8 mouse cellular contexts compared by ENCODE assay signal in the genomic region with DNA sequence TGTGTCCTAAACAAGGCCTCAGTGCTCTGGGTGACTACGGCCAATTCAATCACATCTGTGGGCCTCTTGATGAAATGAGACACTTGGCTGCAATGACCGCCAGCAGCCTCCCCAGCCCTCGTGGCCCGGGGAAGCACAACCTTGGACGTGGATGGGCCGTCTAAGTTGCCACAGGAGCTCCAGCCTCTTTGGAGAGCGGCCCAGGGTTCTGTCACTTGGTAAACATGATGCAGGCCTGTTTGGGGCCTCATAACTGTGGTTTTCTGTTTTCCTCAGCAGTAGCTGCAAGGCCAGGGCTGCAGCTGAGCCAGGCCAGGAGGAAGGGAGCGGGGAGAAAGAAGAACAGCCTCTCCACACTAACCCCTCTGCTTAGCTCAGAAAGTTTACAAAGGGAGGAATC.
DNase-seq lines count a peak whose midpoint lies in the region; ATAC-seq and TF ChIP-seq lines count a peak whose summit lies in the region.

No protein-coding gene starts in this region.

- H3K27me3 ChIP-seq in heart, embryonic 10.5 days (ENCODE audit: insufficient read depth, poor library complexity, severe bottlenecking), result no peaks in the 10 kb centered on the region
- H3K27me3 ChIP-seq in stomach, embryonic 16.5 days (ENCODE audit: control insufficient read depth, insufficient read depth, low read length), result no peaks in the 10 kb centered on the region
- H3K27me3 ChIP-seq in midbrain, embryonic 16.5 days (ENCODE audit: control insufficient read depth, insufficient read depth, low read depth, low read length), result no peaks in the 10 kb centered on the region

- WGBS in heart, embryonic 10.5 days, result 84% methylated on average over 8 of the region's 8 CpGs
- WGBS in stomach, embryonic 16.5 days, result 51% methylated on average over 8 of the region's 8 CpGs
- 78% methylated on average over 8 of the region's 8 CpGs for WGBS in midbrain, embryonic 16.5 days

- H3K4me3 ChIP-seq in layer of hippocampus, adult 2 months, result no peak overlapping the region
- H3K4me3 ChIP-seq in heart, embryonic 10.5 days, result no peak overlapping the region
- no peak overlapping the region for H3K4me3 ChIP-seq in stomach, embryonic 16.5 days (replicated peaks; ENCODE audit: low read length)
- H3K4me3 ChIP-seq in midbrain, embryonic 16.5 days (ENCODE audit: low read depth, low read length), result no peak overlapping the region

- peak overlapping the region; percentile 61; the same call in 1 of the 2 replicates for H3K27ac ChIP-seq in layer of hippocampus, adult 2 months
- H3K27ac ChIP-seq in heart, embryonic 10.5 days, result peak overlapping the region; percentile 56
- peak overlapping the region; percentile 74 for H3K27ac ChIP-seq in stomach, embryonic 16.5 days (ENCODE audit: low read length)
- no peak overlapping the region for H3K27ac ChIP-seq in midbrain, embryonic 16.5 days (ENCODE audit: low read length)

- no peak overlapping the region for H3K4me2 ChIP-seq in stomach, embryonic 16.5 days (ENCODE audit: low read depth, low read length)
- H3K4me2 ChIP-seq in midbrain, embryonic 16.5 days (ENCODE audit: low read length), result no peak overlapping the region

- peak in 1 of 2 experiments; percentile 28 for DNase-seq in layer of hippocampus, adult 2 months (ENCODE audit: low spot score in 2 of 2)
- DNase-seq in layer of hippocampus, adult 9-10 months (ENCODE audit: low spot score), result no peak
- DNase-seq in adrenal gland, postnatal 25 days, result peak; percentile 72
- DNase-seq in heart, embryonic 10.5 days (ENCODE audit: low spot score), result no peak
- peak; percentile 58 to 62 for DNase-seq in layer of hippocampus, postnatal 10 days (ENCODE audit: low spot score in 2 of 2)
- DNase-seq in retina, embryonic 14.5 days (ENCODE audit: low spot score), result no peak

- H3K36me3 ChIP-seq in heart, embryonic 10.5 days, result no peaks in the 10 kb centered on the region
- H3K36me3 ChIP-seq in stomach, embryonic 16.5 days (ENCODE audit: control insufficient read depth, insufficient read depth, low read length), result no peaks in the 10 kb centered on the region
- no peaks in the 10 kb centered on the region for H3K36me3 ChIP-seq in midbrain, embryonic 16.5 days (ENCODE audit: control insufficient read depth, insufficient read depth, low read length)

- ATAC-seq in stomach, embryonic 16.5 days (ENCODE audit: insufficient read depth, low FRiP score), result peak; percentile 76; the same call in 1 of the 2 replicates
- ATAC-seq in midbrain, embryonic 16.5 days, result no peak

- H3K4me1 ChIP-seq in heart, embryonic 10.5 days, result peaks cover 19% of the 10 kb centered on the region
- H3K4me1 ChIP-seq in stomach, embryonic 16.5 days (ENCODE audit: control insufficient read depth, insufficient read depth, low read length), result peaks cover 15% of the 10 kb centered on the region
- H3K4me1 ChIP-seq in midbrain, embryonic 16.5 days (ENCODE audit: control insufficient read depth, insufficient read depth, low read length), result no peaks in the 10 kb centered on the region

- no peak overlapping the region; the same call in 1 of the 2 replicates for H3K9ac ChIP-seq in stomach, embryonic 16.5 days (ENCODE audit: low read length)
- H3K9ac ChIP-seq in midbrain, embryonic 16.5 days (ENCODE audit: low read depth, low read length), result no peak overlapping the region

- H3K9me3 ChIP-seq in heart, embryonic 10.5 days, result no peaks in the 10 kb centered on the region
- H3K9me3 ChIP-seq in stomach, embryonic 16.5 days (replicated peaks; ENCODE audit: control insufficient read depth, low read length), result no peaks in the 10 kb centered on the region
- H3K9me3 ChIP-seq in midbrain, embryonic 16.5 days (replicated peaks; ENCODE audit: control insufficient read depth, low read length, poor library complexity, severe bottlenecking), result no peaks in the 10 kb centered on the region

- no peak for TF ChIP-seq CTCF in layer of hippocampus, adult 2 months (conservative IDR thresholded peaks at IDR 0.05)

Comparison
In these comparisons a context has a peak if more than half of its experiments do, and no peak if none do; other contexts are left out.
1. DNase-seq: peak in adrenal gland, postnatal 25 days (single experiment) and layer of hippocampus, postnatal 10 days (2 of 2); none in layer of hippocampus, adult 9-10 months (single experiment), heart, embryonic 10.5 days (single experiment) and retina, embryonic 14.5 days (single experiment).